Mouse (Mus musculus): Measurements from ENCODE around the gene Fnbp1l. TPM values are rescaled to one million over a fixed set of nuclear protein-coding genes. Genes with fewer than 3 reads are reported as not detected.

Fnbp1l gene
- polyA plus RNA-seq (2021): 117 TPM

DNA sequence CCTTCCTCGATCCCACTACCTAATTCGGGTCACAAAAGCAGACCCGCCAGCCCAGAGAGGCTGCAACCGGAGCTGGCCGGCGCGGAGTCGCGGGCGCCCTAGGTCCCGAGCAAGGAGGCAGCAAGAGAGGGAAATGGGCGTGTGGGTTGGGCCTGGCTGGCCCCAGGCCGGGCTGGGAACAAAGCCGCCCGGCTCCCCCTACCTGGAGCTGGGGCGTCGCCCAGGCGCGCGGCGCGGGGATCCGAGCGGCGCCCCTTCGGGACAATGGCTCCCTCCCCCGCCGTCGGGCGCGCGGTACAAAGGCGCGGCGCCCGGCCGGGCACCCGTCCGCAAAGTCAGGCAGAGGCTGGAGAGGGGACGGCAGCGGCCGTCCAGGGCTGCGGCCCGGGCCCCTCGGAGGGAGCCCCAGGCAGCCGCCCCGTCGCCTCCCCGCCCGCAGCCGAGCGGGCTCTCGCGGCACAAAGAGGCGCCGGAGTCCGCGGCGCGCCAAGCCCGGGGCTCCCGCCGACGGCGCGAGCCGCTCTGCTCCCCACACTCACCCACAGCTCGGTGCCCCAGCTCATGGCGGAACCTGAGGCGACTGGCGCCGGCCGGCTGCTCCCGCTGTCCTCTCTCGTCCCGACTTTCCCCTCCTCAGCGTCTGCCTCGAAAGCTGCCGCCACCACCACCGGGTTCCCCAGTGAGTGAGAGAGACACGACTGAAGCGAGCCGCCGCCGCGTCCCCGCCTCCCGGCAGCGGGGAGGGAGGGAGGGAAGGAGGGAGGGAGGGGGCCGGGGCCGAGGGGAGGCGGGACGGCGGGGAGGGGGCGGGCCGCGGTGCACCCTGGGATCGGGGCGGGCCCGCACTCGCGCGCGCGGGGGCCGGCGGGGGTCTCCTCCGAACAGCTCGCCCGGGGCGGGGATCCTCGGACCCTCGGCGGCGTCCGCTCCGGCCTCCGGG, at the start of gene Fnbp1l:
Gene Fnbp1l, minus strand, starts transcription at position 725 of the 940 bp plus-strand sequence.
- CTCF ChIA-PET: interaction anchor here (0.7 to 2.6 kb wide), 3 partner anchors 63 to 153 kb away, joined by 3 to 8 read pairs (median 4); no protein-coding TSS in a partner anchor
- DNase-seq (ENCODE audit: low read depth, low spot score) (no peak), ATAC-seq (peak; percentile 83)
- in situ Hi-C loops (cut with MboI; ENCODE audit: low pct_unique_long_range_greater_than_20kb): loop anchor here (5.0 kb wide), 2 partner anchors 107 to 137 kb away; no protein-coding TSS in a partner anchor
- no peaks in the 10 kb centered on the region for H3K27me3 ChIP-seq
- no peak for TF ChIP-seq CTCF (IDR thresholded peaks at IDR 0.05)
- POLR2A ChIA-PET: interaction anchor here (0.7 to 2.1 kb wide), 10 partner anchors 16 to 256 kb away, joined by 3 to 7 read pairs (median 3); no protein-coding TSS in a partner anchor

DNA sequence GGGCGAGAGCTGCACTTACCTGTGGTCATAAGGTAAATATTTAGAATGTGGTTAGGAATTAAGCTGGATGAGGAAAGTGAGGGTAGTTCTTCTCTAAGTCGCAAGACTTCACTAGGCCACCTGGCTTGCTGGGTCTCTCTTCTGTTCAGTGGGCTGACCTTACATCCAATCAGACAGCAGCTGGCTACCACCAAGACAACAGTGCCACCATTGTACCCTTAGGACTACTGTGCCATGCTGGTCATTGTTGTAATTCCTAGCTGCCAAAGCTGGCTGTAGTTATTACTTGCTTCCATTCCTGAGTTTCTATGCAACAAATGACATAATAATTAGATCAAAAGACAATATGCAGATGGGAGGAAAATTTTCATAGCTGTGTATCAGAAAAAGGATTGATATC, 41.3 kb upstream of the Fnbp1l start:
- in situ Hi-C loops (cut with MboI; ENCODE audit: low pct_unique_long_range_greater_than_20kb): no loop called here
- no peak for TF ChIP-seq CTCF (IDR thresholded peaks at IDR 0.05)
- DNase-seq (ENCODE audit: low read depth, low spot score): no peak
- POLR2A ChIA-PET: no interaction called here
- CTCF ChIA-PET: interaction anchor here (0.7 to 2.5 kb wide), 6 partner anchors 11 to 123 kb away, joined by 3 to 17 read pairs (median 3); no protein-coding TSS in a partner anchor
- ATAC-seq: no peak
- peaks cover 6% of the 10 kb centered on the region for H3K27me3 ChIP-seq

DNA sequence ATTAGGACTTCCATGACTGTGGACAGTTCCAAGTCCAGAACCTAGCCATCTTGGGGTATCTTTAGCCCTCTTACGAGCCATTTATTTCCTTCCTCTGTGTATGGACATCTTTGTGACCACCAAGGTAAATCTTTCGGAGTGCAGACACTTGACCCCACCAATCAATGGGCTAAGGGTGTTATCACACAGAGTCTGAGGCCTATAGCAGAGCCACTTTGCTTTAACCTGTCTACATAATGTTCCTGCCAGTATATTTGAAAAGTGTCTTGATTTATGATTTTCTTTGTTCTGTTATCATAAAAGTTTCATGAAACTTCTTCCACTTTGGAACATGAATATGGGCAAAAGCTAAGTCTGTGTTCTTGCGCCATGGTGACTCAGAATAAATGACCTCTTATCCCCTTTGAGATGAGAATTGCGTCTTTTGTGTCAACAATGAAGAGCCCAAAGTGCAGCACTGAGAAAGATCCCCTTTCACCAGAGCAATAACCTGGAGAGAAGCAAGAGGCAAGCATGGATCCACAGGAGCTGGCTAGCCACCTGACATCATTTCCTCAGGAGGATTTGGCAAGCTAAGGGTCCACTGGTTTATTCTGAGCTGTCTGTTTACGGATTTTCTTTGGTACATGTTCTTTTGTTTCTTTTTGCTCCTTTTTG, 39.9 kb upstream of the Fnbp1l start:
- ATAC-seq: no peak
- no peak for DNase-seq (ENCODE audit: low read depth, low spot score)
- in situ Hi-C loops (cut with MboI; ENCODE audit: low pct_unique_long_range_greater_than_20kb): no loop called here
- no peak for TF ChIP-seq CTCF (IDR thresholded peaks at IDR 0.05)
- ChIA-PET POLR2A (no interaction called here), CTCF (interaction anchor here (1.2 to 2.5 kb wide), 5 partner anchors 9 to 124 kb away, joined by 3 to 17 read pairs (median 4); no protein-coding TSS in a partner anchor)
- H3K27me3 ChIP-seq: peaks cover 6% of the 10 kb centered on the region

DNA sequence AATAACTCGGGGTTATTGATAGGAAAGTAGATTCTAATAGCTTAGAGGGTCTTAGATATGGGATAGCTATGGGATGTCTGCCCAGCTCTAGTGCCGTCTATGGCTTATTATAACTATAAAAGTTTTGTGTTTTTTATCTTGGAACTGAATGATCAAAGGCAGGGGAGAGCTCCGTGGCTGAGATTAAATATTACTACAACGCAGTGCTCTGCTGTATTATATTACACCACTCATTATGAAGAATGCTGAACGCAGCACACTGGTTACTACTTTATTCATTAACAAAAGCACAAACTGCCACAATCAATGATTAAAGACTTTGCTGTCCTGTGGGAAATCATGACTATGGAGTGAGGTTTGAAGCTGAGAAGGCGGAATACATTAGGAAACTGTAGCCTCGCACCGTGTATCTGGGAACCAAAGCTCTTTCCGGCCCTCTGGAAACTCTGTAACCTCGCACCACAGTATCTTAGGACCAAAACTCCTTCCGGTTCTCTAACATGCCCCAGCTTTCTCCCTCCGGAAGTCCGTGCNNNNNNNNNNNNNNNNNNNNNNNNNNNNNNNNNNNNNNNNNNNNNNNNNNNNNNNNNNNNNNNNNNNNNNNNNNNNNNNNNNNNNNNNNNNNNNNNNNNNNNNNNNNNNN, 27.8 kb upstream of the Fnbp1l start:
- DNase-seq (ENCODE audit: low read depth, low spot score) (no peak), ATAC-seq (no peak)
- no peak for TF ChIP-seq CTCF (IDR thresholded peaks at IDR 0.05)
- H3K27me3 ChIP-seq: peaks cover 8% of the 10 kb centered on the region
- CTCF ChIA-PET: interaction anchor here (0.7 to 4.2 kb wide), 24 partner anchors 9 to 512 kb away, joined by 3 to 58 read pairs (median 4); no protein-coding TSS in a partner anchor
- POLR2A ChIA-PET: no interaction called here
- in situ Hi-C loops (cut with MboI; ENCODE audit: low pct_unique_long_range_greater_than_20kb): loop anchor here (10.0 kb wide), 2 partner anchors 473 to 507 kb away; no protein-coding TSS in a partner anchor

DNA sequence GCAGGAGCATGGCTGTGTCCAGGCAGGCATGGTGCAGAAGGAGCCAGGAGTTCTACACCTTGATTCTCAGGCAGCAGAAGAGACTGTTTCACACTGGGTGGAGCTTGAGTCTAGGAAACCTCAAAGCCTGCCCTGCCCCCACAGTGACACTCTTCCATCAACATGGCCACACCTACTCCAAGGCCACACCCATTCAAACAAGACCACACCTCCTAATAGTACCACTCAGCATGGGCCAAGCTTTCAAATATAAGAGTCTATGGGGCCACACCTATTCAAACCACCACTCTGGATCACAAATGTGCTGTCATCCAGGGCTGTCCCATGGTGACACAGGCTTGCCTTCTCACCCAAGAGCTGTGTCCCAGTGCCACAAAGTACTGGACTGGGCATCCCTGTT, 20.8 kb upstream of the Fnbp1l start:
- no peak for TF ChIP-seq CTCF (IDR thresholded peaks at IDR 0.05)
- ATAC-seq (no peak), DNase-seq (ENCODE audit: low read depth, low spot score) (no peak)
- H3K27me3 ChIP-seq: no peaks in the 10 kb centered on the region
- POLR2A ChIA-PET: no interaction called here
- in situ Hi-C loops (cut with MboI; ENCODE audit: low pct_unique_long_range_greater_than_20kb): loop anchor here (5.0 to 10.0 kb wide), 4 partner anchors 142 to 515 kb away; no protein-coding TSS in a partner anchor
- CTCF ChIA-PET: no interaction called here

DNA sequence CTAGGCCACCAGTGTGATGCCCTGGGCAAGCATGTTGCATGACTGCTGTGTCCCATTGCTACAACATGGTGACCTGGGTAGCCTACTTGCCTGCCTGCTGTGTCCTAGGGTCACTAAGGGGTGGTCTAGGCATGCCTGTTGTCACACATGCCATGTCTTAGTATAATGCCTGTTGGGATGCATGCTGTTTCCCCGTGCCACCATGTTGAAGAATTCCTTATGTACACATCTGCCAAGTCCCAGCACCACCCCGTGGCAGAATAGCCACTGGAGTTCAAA, 19.6 kb upstream of the Fnbp1l start:
- in situ Hi-C loops (cut with MboI; ENCODE audit: low pct_unique_long_range_greater_than_20kb): loop anchor here (5.0 to 10.0 kb wide), 2 partner anchors 327 to 754 kb away; no protein-coding TSS in a partner anchor
- no peaks in the 10 kb centered on the region for H3K27me3 ChIP-seq
- POLR2A ChIA-PET: no interaction called here
- CTCF ChIA-PET: interaction anchor here (1.0 kb wide), 1 partner anchor 18 kb away, joined by 6 read pairs; no protein-coding TSS in a partner anchor
- no peak for TF ChIP-seq CTCF (IDR thresholded peaks at IDR 0.05)
- no peak for DNase-seq (ENCODE audit: low read depth, low spot score)
- peak; percentile 19 for ATAC-seq

DNA sequence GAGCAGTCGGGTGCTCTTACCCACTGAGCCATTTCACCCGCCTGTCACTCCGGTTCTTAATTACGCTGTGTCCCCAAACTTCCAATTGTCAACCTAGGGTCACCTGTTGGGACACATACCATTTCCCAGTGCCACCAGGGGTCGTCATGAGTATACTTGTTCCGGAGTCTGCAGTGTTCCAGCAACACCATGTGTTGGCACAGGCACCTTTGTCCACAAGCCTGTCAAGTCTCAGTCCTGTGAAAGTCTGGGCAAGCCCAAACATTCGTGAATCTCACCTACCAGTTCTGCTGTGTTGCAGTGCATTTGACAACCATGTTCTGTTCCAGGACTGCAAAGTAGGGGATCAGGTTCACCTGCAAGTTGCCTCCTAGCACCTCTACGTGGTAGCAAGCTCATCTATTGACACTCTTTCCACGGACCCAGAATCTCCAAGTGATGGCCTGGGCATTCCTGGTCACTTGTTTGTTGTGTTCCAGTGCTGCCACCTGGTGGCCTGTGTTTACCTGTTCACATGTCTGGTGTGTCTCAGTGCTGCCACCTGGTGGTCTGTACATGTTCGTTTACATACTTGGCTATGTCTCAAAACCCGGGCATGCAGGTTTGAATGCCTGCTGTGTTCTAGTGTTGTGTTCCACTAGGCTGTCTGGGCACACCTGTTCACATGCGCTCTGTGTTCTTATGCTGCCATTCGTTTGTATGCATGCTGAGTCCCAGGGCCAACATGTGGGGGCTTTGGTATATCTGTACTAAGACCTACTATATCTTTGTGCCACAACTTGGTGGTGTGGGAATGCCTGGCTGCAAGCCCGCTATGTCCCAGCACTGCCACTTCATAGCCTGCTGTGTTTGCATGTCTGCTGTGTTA, 19.0 kb upstream of the Fnbp1l start:
- CTCF ChIA-PET: interaction anchor here (0.6 to 1.8 kb wide), 13 partner anchors 9 to 343 kb away, joined by 3 to 10 read pairs (median 4); no protein-coding TSS in a partner anchor
- H3K27me3 ChIP-seq: no peaks in the 10 kb centered on the region
- in situ Hi-C loops (cut with MboI; ENCODE audit: low pct_unique_long_range_greater_than_20kb): loop anchor here (5.0 to 10.0 kb wide), 2 partner anchors 326 to 754 kb away; no protein-coding TSS in a partner anchor
- POLR2A ChIA-PET: no interaction called here
- DNase-seq (ENCODE audit: low read depth, low spot score): peak; percentile 98
- peak; percentile 95 for TF ChIP-seq CTCF (IDR thresholded peaks at IDR 0.05)
- peak; percentile 74 for ATAC-seq

DNA sequence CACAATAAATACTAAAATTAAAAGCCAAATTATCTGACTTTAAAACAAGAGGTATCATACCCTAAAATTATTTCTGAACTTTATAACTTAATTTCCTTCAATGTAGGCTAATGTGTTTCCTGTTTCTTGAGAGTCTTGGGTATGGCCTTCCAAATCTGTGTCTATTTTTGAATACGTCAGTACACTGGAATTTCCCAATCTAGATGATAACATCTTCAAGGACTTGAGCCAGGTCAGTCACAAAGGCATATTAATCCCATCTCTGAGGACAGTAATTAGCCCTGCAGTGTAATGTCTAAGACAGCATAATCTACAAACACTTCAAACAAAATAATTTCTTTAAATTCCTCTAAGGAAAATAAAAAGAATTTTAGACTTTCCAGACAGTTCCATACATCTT, 17.8 kb upstream of the Fnbp1l start:
- DNase-seq (ENCODE audit: low read depth, low spot score) (no peak), ATAC-seq (no peak)
- POLR2A ChIA-PET: interaction anchor here (0.6 to 1.1 kb wide), 2 partner anchors 16 to 155 kb away, joined by 3 to 4 read pairs; no protein-coding TSS in a partner anchor
- in situ Hi-C loops (cut with MboI; ENCODE audit: low pct_unique_long_range_greater_than_20kb): loop anchor here (5.0 to 10.0 kb wide), 2 partner anchors 325 to 752 kb away; no protein-coding TSS in a partner anchor
- CTCF ChIA-PET: interaction anchor here (0.9 to 2.0 kb wide), 7 partner anchors 10 to 267 kb away, joined by 3 to 12 read pairs (median 4); no protein-coding TSS in a partner anchor
- no peaks in the 10 kb centered on the region for H3K27me3 ChIP-seq
- no peak for TF ChIP-seq CTCF (IDR thresholded peaks at IDR 0.05)

DNA sequence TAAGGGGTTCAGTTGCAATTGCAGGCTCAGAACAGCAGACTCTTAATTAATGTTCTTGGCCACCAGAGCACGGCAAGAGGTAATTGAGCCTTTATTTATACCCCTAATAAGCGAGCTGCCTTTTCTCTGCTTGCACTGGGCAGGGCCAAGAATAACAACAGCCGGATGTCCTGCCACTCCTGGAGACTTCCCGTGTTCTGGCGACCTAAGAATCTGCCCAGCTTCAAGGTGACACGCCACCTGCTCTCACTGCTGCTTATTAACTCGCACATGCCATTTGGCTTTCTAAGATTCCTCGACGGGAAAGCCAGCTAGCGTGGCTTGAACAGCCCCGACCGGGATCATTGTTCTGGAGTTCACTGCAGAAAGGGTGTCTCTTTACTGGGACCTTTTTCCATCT, 15.7 kb upstream of the Fnbp1l start:
- in situ Hi-C loops (cut with MboI; ENCODE audit: low pct_unique_long_range_greater_than_20kb): loop anchor here (5.0 to 10.0 kb wide), 2 partner anchors 323 to 750 kb away; no protein-coding TSS in a partner anchor
- ChIA-PET POLR2A (interaction anchor here (0.6 to 1.0 kb wide), 2 partner anchors 16 to 92 kb away, joined by 5 to 6 read pairs; partner anchors contain the start of gene Fnbp1l), CTCF (interaction anchor here (1.0 to 1.6 kb wide), 4 partner anchors 126 to 339 kb away, joined by 3 to 4 read pairs (median 3); no protein-coding TSS in a partner anchor)
- DNase-seq (ENCODE audit: low read depth, low spot score) (no peak), ATAC-seq (peak; percentile 28)
- TF ChIP-seq CTCF (IDR thresholded peaks at IDR 0.05): no peak
- H3K27me3 ChIP-seq: no peaks in the 10 kb centered on the region

All from Patski (cell line).